Mouse (Mus musculus) small intestine, adult 2 months (tissue): ENCODE results near the gene Gm13212.

ENCODE experiments used
- CTCF ChIP-seq: fragments of 200-500 bp; IDR thresholded peaks from 2 replicates; pipeline ENCODE4 v1.5.1; 2012; ENCODE audit warnings: low read depth, mild to moderate bottlenecking, control low read depth, inconsistent platforms, low read length, moderate library complexity, mixed read lengths; ENCODE audit not compliant: insufficient replicate concordance, insufficient read length; ENCODE audit errors: extremely low read depth
- POLR2A ChIP-seq: fragments of 200-500 bp; IDR thresholded peaks from 2 replicates; pipeline ENCODE4 v1.6.1; 2012; ENCODE audit warnings: low read depth, mild to moderate bottlenecking, control low read depth, inconsistent platforms, low read length, moderate library complexity

- TF ChIP-seq CTCF: no peak
- no peak for TF ChIP-seq POLR2A
These were observed 20.7 kb upstream of the Gm13212 start for GRCm38 (mm10) chr4:145564111-145564821.
